Mouse (Mus musculus): ENCODE measurements around the gene Myrip.

GRCm38 (mm10) chr9:120449696-120450329, 148.5 kb downstream of the Myrip start:
- TF ChIP-seq POLR2A (IDR thresholded peaks at IDR 0.05; ENCODE audit: control insufficient read depth, low read depth, low read length) (no peak), CTCF (IDR thresholded peaks at IDR 0.05; ENCODE audit: control insufficient read depth, insufficient read depth, insufficient replicate concordance, low read depth, low read length) (no peak)
